Mouse (Mus musculus) bone marrow, adult 2 months (tissue): ENCODE results near the gene Txnrd2.

Source experiments
- CTCF ChIP-seq: fragments of 200-500 bp; IDR thresholded peaks from 2 replicates; pipeline ENCODE4 v1.5.1; 2011; ENCODE audit warnings: low read length, control low read depth; ENCODE audit not compliant: control insufficient read depth, insufficient read depth
- POLR2A ChIP-seq: fragments of 200-500 bp; IDR thresholded peaks from 2 replicates; pipeline ENCODE4 v1.6.1; 2011; ENCODE audit warnings: low read depth, mild to moderate bottlenecking, control low read depth, low read length, borderline replicate concordance; ENCODE audit not compliant: control insufficient read depth

GRCm38 (mm10) chr16:18453846-18454245 is 27.7 kb downstream of the Txnrd2 start:
- TF ChIP-seq CTCF, result no peak
- no peak for TF ChIP-seq POLR2A
